Mouse (Mus musculus) erythroid progenitor cell, adult 5-6 weeks (primary cell): Measurements from ENCODE around the gene Avpi1. TPM values are rescaled to one million over a fixed set of nuclear protein-coding genes. Genes with fewer than 3 reads are reported as not detected.

Source experiments
- total RNA-seq, 2 experiments: library from RNA; stranded (forward) in 1 of 2; stranded (reverse) in 1 of 2; fragments of 150-400 nt in 1 of 2; fragments of 186-747, 209-891 nt in 1 of 2; gene quantifications; 2 replicates each; pipeline versions ENCODE4 v1.2.3 to v1.2.4; 2015 to 2017; ENCODE audit warnings: low replicate concordance in 2 of 2

Gene Avpi1
- total RNA-seq, 2 experiments from 2014 or later: 4.4 TPM; not detected in 1

Other genes starting within 250 kb of the Avpi1 start
- 1.1 and 2.1 TPM in 2 replicates for gene Rrp12, start 232.9 kb downstream of the Avpi1 start, total RNA-seq (2015; ENCODE audit: low replicate concordance)
- 1.2 TPM in 1 of 2 replicates, not detected in the other for gene Rrp12, start 232.9 kb downstream of the Avpi1 start, total RNA-seq (2017; ENCODE audit: low replicate concordance)
- gene Pgam1, start 217.1 kb downstream of the Avpi1 start, total RNA-seq (2015; ENCODE audit: low replicate concordance): 102 and 109 TPM in 2 replicates
- gene Pgam1, start 217.1 kb downstream of the Avpi1 start, total RNA-seq (2017; ENCODE audit: low replicate concordance): 17.3 and 26.3 TPM in 2 replicates
- 16.9 and 21.0 TPM in 2 replicates for gene Exosc1, start 195.6 kb downstream of the Avpi1 start, total RNA-seq (2015; ENCODE audit: low replicate concordance)
- gene Exosc1, start 195.6 kb downstream of the Avpi1 start, total RNA-seq (2017; ENCODE audit: low replicate concordance): 7.1 and 14.1 TPM in 2 replicates
- 21.4 and 31.4 TPM in 2 replicates for gene Zdhhc16, start 195.6 kb downstream of the Avpi1 start, total RNA-seq (2015; ENCODE audit: low replicate concordance)
- 15.1 and 25.8 TPM in 2 replicates for gene Zdhhc16, start 195.6 kb downstream of the Avpi1 start, total RNA-seq (2017; ENCODE audit: low replicate concordance)
- gene Mms19, start 147.9 kb downstream of the Avpi1 start, total RNA-seq (2015; ENCODE audit: low replicate concordance): 20.5 and 73.5 TPM in 2 replicates
- gene Mms19, start 147.9 kb downstream of the Avpi1 start, total RNA-seq (2017; ENCODE audit: low replicate concordance): 10.1 and 15.4 TPM in 2 replicates
- gene Ubtd1, start 147.3 kb downstream of the Avpi1 start, total RNA-seq (2015; ENCODE audit: low replicate concordance): 4.3 TPM in 1 of 2 replicates, not detected in the other
- gene Ubtd1, start 147.3 kb downstream of the Avpi1 start, total RNA-seq (2017; ENCODE audit: low replicate concordance): 8.2 TPM in 1 of 2 replicates, not detected in the other
- not detected in 2 replicates for gene Ankrd2, start 93.1 kb downstream of the Avpi1 start, total RNA-seq (2015; ENCODE audit: low replicate concordance)
- gene Ankrd2, start 93.1 kb downstream of the Avpi1 start, total RNA-seq (2017; ENCODE audit: low replicate concordance): not detected in 2 replicates
- gene Hoga1, start 83.4 kb downstream of the Avpi1 start, total RNA-seq (2015; ENCODE audit: low replicate concordance): not detected in 2 replicates
- gene Hoga1, start 83.4 kb downstream of the Avpi1 start, total RNA-seq (2017; ENCODE audit: low replicate concordance): not detected in 2 replicates
- not detected in 2 replicates for gene 4933411K16Rik, start 76.8 kb downstream of the Avpi1 start, total RNA-seq (2015; ENCODE audit: low replicate concordance)
- gene 4933411K16Rik, start 76.8 kb downstream of the Avpi1 start, total RNA-seq (2017; ENCODE audit: low replicate concordance): not detected in 2 replicates
- gene Morn4, start 42.7 kb downstream of the Avpi1 start, total RNA-seq (2015; ENCODE audit: low replicate concordance): not detected in 2 replicates
- gene Morn4, start 42.7 kb downstream of the Avpi1 start, total RNA-seq (2017; ENCODE audit: low replicate concordance): not detected in 2 replicates
- 2.5 and 3.4 TPM in 2 replicates for gene Pi4k2a, start 38.6 kb downstream of the Avpi1 start, total RNA-seq (2015; ENCODE audit: low replicate concordance)
- 2.1 and 3.3 TPM in 2 replicates for gene Pi4k2a, start 38.6 kb downstream of the Avpi1 start, total RNA-seq (2017; ENCODE audit: low replicate concordance)
- 0.84 and 2.2 TPM in 2 replicates for gene Marveld1, start 18.3 kb upstream of the Avpi1 start, total RNA-seq (2015; ENCODE audit: low replicate concordance)
- gene Marveld1, start 18.3 kb upstream of the Avpi1 start, total RNA-seq (2017; ENCODE audit: low replicate concordance): 1.9 and 3.9 TPM in 2 replicates
- 7.1 and 9.4 TPM in 2 replicates for gene Zfyve27, start 34.9 kb upstream of the Avpi1 start, total RNA-seq (2015; ENCODE audit: low replicate concordance)
- 6.1 and 16.9 TPM in 2 replicates for gene Zfyve27, start 34.9 kb upstream of the Avpi1 start, total RNA-seq (2017; ENCODE audit: low replicate concordance)
- gene Sfrp5, start 73.2 kb upstream of the Avpi1 start, total RNA-seq (2015; ENCODE audit: low replicate concordance): not detected in 2 replicates
- not detected in 2 replicates for gene Sfrp5, start 73.2 kb upstream of the Avpi1 start, total RNA-seq (2017; ENCODE audit: low replicate concordance)
- gene Golga7b, start 118.5 kb upstream of the Avpi1 start, total RNA-seq (2015; ENCODE audit: low replicate concordance): not detected in 2 replicates
- not detected in 2 replicates for gene Golga7b, start 118.5 kb upstream of the Avpi1 start, total RNA-seq (2017; ENCODE audit: low replicate concordance)